Mouse (Mus musculus) E14TG2a.4 (cell line): ENCODE results near the gene Asic3.

ENCODE experiments used
- CTCF ChIP-seq: conservative IDR thresholded peaks from 2 replicates; pipeline ENCODE4 v1.5.1; 2014; ENCODE audit warnings: low read length
- NANOG ChIP-seq: IDR thresholded peaks from 2 replicates; pipeline ENCODE4 v1.6.1; 2014; ENCODE audit warnings: borderline replicate concordance, low read length, mixed read lengths

GRCm38 (mm10) chr5:24413042-24413693 is at the start of gene Asic3:
- TF ChIP-seq CTCF = no peak
- TF ChIP-seq NANOG = no peak
